Mouse (Mus musculus) cerebellum, adult 2 months (tissue): ENCODE data around the gene Neurod4. TPM values are rescaled to one million over a fixed set of nuclear protein-coding genes. Genes with fewer than 3 reads are reported as not detected.

ENCODE experiments used
- DNase-seq, 2 experiments: peaks; one replicate each; pipeline ENCODE4 v3.0.0; 2021
- H3K27ac ChIP-seq: fragments of 200-500 bp; 2 replicates; pipeline ENCODE4 v1.5.1; 2012; ENCODE audit warnings: low read length, control low read depth, inconsistent platforms; ENCODE audit not compliant: insufficient read depth
- H3K27me3 ChIP-seq: fragments of 200-500 bp; 2 replicates; pipeline ENCODE4 v1.6.1; 2012; ENCODE audit warnings: inconsistent platforms, mild to moderate bottlenecking, low read length, moderate library complexity; ENCODE audit not compliant: control insufficient read depth, insufficient read depth
- H3K4me1 ChIP-seq: fragments of 200-500 bp; 2 replicates; pipeline ENCODE4 v1.6.1; 2011; ENCODE audit warnings: low read length; ENCODE audit not compliant: control insufficient read depth, insufficient read depth
- H3K4me3 ChIP-seq: fragments of 200-500 bp; replicated peaks from 2 replicates; pipeline ENCODE3; 2011; ENCODE audit warnings: mild to moderate bottlenecking, low read depth, low read length, control low read depth; ENCODE audit not compliant: insufficient read depth
- CTCF ChIP-seq: fragments of 200-500 bp; IDR thresholded peaks from 2 replicates; pipeline ENCODE4 v1.5.1; 2011; ENCODE audit warnings: low read depth, mild to moderate bottlenecking, control low read depth, low read length, moderate library complexity, borderline replicate concordance; ENCODE audit not compliant: insufficient read depth
- POLR2A ChIP-seq: fragments of 200-500 bp; IDR thresholded peaks from 2 replicates; pipeline ENCODE4 v1.6.1; 2011; ENCODE audit warnings: low read length, control low read depth, borderline replicate concordance; ENCODE audit not compliant: insufficient read depth
- WGBS: fragments of 180-500 bp; shearing (Covaris S2); methylation state at CpG from one replicate; pipeline ENCODE4 v1.1.7; 2018; 5-methylcytosine and 5-hydroxymethylcytosine counted together
- polyA plus RNA-seq: library from polyadenylated mRNA; depleted of rRNA; stranded (reverse); fragments of >200 nt; gene quantifications from 2 replicates; pipeline ENCODE4 v1.2.3, GENCODE M21; 2012; rRNA removed

Neurod4 gene
- 0.30 and 0.38 TPM in 2 replicates for polyA plus RNA-seq

GRCm38 (mm10) chr10:130280066-130280465 is at the start of gene Neurod4:
TSS of gene Neurod4 (minus strand) at chr10:130280240.
- no peak for DNase-seq
- Histone ChIP-seq H3K4me3 (no peak within 1 kb of the TSS), H3K4me1 (no peaks in the 10 kb centered on the region), H3K27me3 (no peaks in the 10 kb centered on the region), H3K27ac (no peak within 1 kb of the TSS)
- TF ChIP-seq CTCF (no peak), POLR2A (no peak)
- 1% methylated on average over 7 of the region's 7 CpGs for WGBS

- no peaks in the 10 kb centered on the region for H3K4me1 ChIP-seq
- TF ChIP-seq CTCF (no peak), POLR2A (no peak)
- no peak for DNase-seq
- H3K27ac ChIP-seq = no peak overlapping the region
- no peaks in the 10 kb centered on the region for H3K27me3 ChIP-seq
- 93% methylated on average over 4 of the region's 4 CpGs for WGBS
- no peak overlapping the region for H3K4me3 ChIP-seq
Observed at GRCm38 (mm10) chr10:130324243-130324642, 44.2 kb upstream of the Neurod4 start.

GRCm38 (mm10) chr10:130322637-130323036 is 42.6 kb upstream of the Neurod4 start, which contains the start of gene Tespa1:
TSS of gene Tespa1 (plus strand) at chr10:130322870.
- Histone ChIP-seq H3K4me3 (no peak within 1 kb of the TSS), H3K27me3 (no peaks in the 10 kb centered on the region), H3K4me1 (no peaks in the 10 kb centered on the region), H3K27ac (no peak within 1 kb of the TSS)
- TF ChIP-seq POLR2A = no peak
- no peak for TF ChIP-seq CTCF
- 87% methylated on average over 5 of the region's 5 CpGs for WGBS
- no peak for DNase-seq

GRCm38 (mm10) chr10:130322062-130322461 is 42.0 kb upstream of the Neurod4 start:
- Histone ChIP-seq H3K27ac (no peak overlapping the region), H3K27me3 (no peaks in the 10 kb centered on the region), H3K4me3 (no peak overlapping the region), H3K4me1 (no peaks in the 10 kb centered on the region)
- no peak for TF ChIP-seq CTCF
- TF ChIP-seq POLR2A = no peak
- DNase-seq = no peak

- Histone ChIP-seq H3K27me3 (no peaks in the 10 kb centered on the region), H3K4me1 (no peaks in the 10 kb centered on the region), H3K4me3 (no peak overlapping the region), H3K27ac (no peak overlapping the region)
- no peak for DNase-seq
- 93% methylated on average over 2 of the region's 2 CpGs for WGBS
- TF ChIP-seq CTCF = no peak
- no peak for TF ChIP-seq POLR2A
Observed at GRCm38 (mm10) chr10:130320715-130321114, 40.7 kb upstream of the Neurod4 start.

GRCm38 (mm10) chr10:130318720-130319119 is 38.7 kb upstream of the Neurod4 start:
- no peak for TF ChIP-seq POLR2A
- no peak for TF ChIP-seq CTCF
- Histone ChIP-seq H3K4me1 (no peaks in the 10 kb centered on the region), H3K27ac (no peak overlapping the region), H3K27me3 (no peaks in the 10 kb centered on the region), H3K4me3 (no peak overlapping the region)
- DNase-seq = no peak
- WGBS = 86% methylated on average over 4 of the region's 4 CpGs

GRCm38 (mm10) chr10:130315846-130316245 is 35.8 kb upstream of the Neurod4 start:
- TF ChIP-seq POLR2A (no peak), CTCF (no peak)
- no peak overlapping the region for H3K27ac ChIP-seq
- H3K27me3 ChIP-seq = no peaks in the 10 kb centered on the region
- H3K4me1 ChIP-seq = no peaks in the 10 kb centered on the region
- H3K4me3 ChIP-seq = no peak overlapping the region
- no peak for DNase-seq

GRCm38 (mm10) chr10:130314110-130314829 is 34.2 kb upstream of the Neurod4 start:
- Histone ChIP-seq H3K27ac (no peak overlapping the region), H3K4me1 (no peaks in the 10 kb centered on the region), H3K27me3 (no peaks in the 10 kb centered on the region), H3K4me3 (no peak overlapping the region)
- no peak for DNase-seq
- TF ChIP-seq CTCF = no peak
- no peak for TF ChIP-seq POLR2A
- WGBS = 58% methylated on average over 2 of the region's 2 CpGs
